Mouse (Mus musculus) retina, embryonic 14.5 days (tissue): ENCODE measurements at regions not wholly inside any gene's neighbourhood (a gene's known extent, or its start where the extent isn't known, plus 50 kb on each side); places are given as distances from the start of the nearest gene placed in this dataset.

Experiments used
- DNase-seq: peaks from one replicate; pipeline ENCODE4 v3.0.0-alpha.2; 2015; ENCODE audit warnings: low spot score

- no peak for DNase-seq
Observed at GRCm38 (mm10) chr6:84514623-84515022, 79.1 kb downstream of the Cyp26b1 start.

GRCm38 (mm10) chr6:84508598-84508997 lies 85.1 kb downstream of the Cyp26b1 start:
- no peak for DNase-seq

- no peak for DNase-seq
Observed at GRCm38 (mm10) chr6:84506675-84507074, 87.0 kb downstream of the Cyp26b1 start.

GRCm38 (mm10) chr6:84500255-84500886 lies 93.3 kb downstream of the Cyp26b1 start:
- DNase-seq = no peak

GRCm38 (mm10) chr6:84498076-84498475 lies 95.6 kb downstream of the Cyp26b1 start:
- no peak for DNase-seq

GRCm38 (mm10) chr6:84493676-84494075 lies 100.0 kb downstream of the Cyp26b1 start:
- DNase-seq = no peak

GRCm38 (mm10) chr6:84493169-84493568 lies 100.5 kb downstream of the Cyp26b1 start:
- no peak for DNase-seq

GRCm38 (mm10) chr6:84492594-84492993 lies 101.1 kb downstream of the Cyp26b1 start:
- no peak for DNase-seq

- no peak for DNase-seq
Observed at GRCm38 (mm10) chr6:84491106-84491505, 102.6 kb downstream of the Cyp26b1 start.

- DNase-seq = no peak
Observed at GRCm38 (mm10) chr6:84481205-84481604, 112.5 kb downstream of the Cyp26b1 start.

- DNase-seq = no peak
Observed at GRCm38 (mm10) chr6:84477072-84477471, 116.6 kb downstream of the Cyp26b1 start.

- no peak for DNase-seq
Observed at GRCm38 (mm10) chr6:84476466-84476865, 117.2 kb downstream of the Cyp26b1 start.

GRCm38 (mm10) chr6:84474835-84475234 lies 118.9 kb downstream of the Cyp26b1 start:
- DNase-seq = no peak

- DNase-seq = no peak
Observed at GRCm38 (mm10) chr6:84473171-84473570, 120.5 kb downstream of the Cyp26b1 start.

- DNase-seq = no peak
Observed at GRCm38 (mm10) chr6:84472287-84472686, 121.4 kb downstream of the Cyp26b1 start.

GRCm38 (mm10) chr6:84467319-84467718 lies 126.4 kb downstream of the Cyp26b1 start:
- no peak for DNase-seq

GRCm38 (mm10) chr6:84466223-84466622 lies 127.5 kb downstream of the Cyp26b1 start:
- no peak for DNase-seq

- no peak for DNase-seq
Observed at GRCm38 (mm10) chr6:84465596-84465995, 128.1 kb downstream of the Cyp26b1 start.

GRCm38 (mm10) chr6:84463592-84464367 lies 129.9 kb downstream of the Cyp26b1 start:
- no peak for DNase-seq

- DNase-seq = no peak
Observed at GRCm38 (mm10) chr6:84456803-84457202, 136.9 kb downstream of the Cyp26b1 start.

- DNase-seq = no peak
Observed at GRCm38 (mm10) chr6:84445093-84445492, 148.6 kb downstream of the Cyp26b1 start.

GRCm38 (mm10) chr6:84442667-84443066 lies 151.0 kb downstream of the Cyp26b1 start:
- DNase-seq = no peak

GRCm38 (mm10) chr6:84441721-84442480 lies 151.8 kb downstream of the Cyp26b1 start:
- DNase-seq = no peak
